In genomic region chr8:119459724-119460123, GRCm38 (mm10) we compare ENCODE assay signal across 9 mouse cellular contexts. TPM values are rescaled to one million over a fixed set of nuclear protein-coding genes. Genes with fewer than 3 reads are reported as not detected.
DNase-seq lines count a peak whose midpoint lies in the region; ATAC-seq and TF ChIP-seq lines count a peak whose summit lies in the region.
"Had no signal": no experiment of that assay in that cellular context is flagged by ENCODE, and none has a peak within 500 bp of the region (broad histone marks: within the 10 kb centered on the region; RNA-seq: fewer than 3 reads in every experiment).

No protein-coding gene starts in this region.

- 27% methylated on average over 16 of the region's 16 CpGs for WGBS in intestine, embryonic 15.5 days
- 21% methylated on average over 16 of the region's 16 CpGs for WGBS in intestine, postnatal 0 days
- 18% methylated on average over 16 of the region's 16 CpGs for WGBS in heart, embryonic 14.5 days
- WGBS in midbrain, embryonic 12.5 days, result 46% methylated on average over 16 of the region's 16 CpGs
- WGBS in liver, postnatal 0 days (ENCODE audit: insufficient replicate concordance), result 50% methylated on average over 16 of the region's 16 CpGs

- intact Hi-C loops in gastrocnemius, postnatal 36 days (cut with DNase I), result no loop called here

- H3K36me3 ChIP-seq in intestine, embryonic 15.5 days, result no peaks in the 10 kb centered on the region
- H3K36me3 ChIP-seq in intestine, postnatal 0 days (ENCODE audit: control insufficient read depth, insufficient read depth), result no peaks in the 10 kb centered on the region
- no peaks in the 10 kb centered on the region for H3K36me3 ChIP-seq in heart, embryonic 14.5 days (ENCODE audit: control insufficient read depth, insufficient read depth, low read length)
- H3K36me3 ChIP-seq in midbrain, embryonic 12.5 days, result no peaks in the 10 kb centered on the region
- no peaks in the 10 kb centered on the region for H3K36me3 ChIP-seq in liver, postnatal 0 days (replicated peaks; ENCODE audit: insufficient read depth, low read length)

- H3K27me3 ChIP-seq in intestine, embryonic 15.5 days (replicated peaks), result 0 out of 2 replicates have a peak, but pooled peaks cover 4% of the 10 kb centered on the region
- H3K27me3 ChIP-seq in intestine, postnatal 0 days (replicated peaks; ENCODE audit: control insufficient read depth, insufficient read depth, low read length), result 0 out of 2 replicates have a peak, but pooled peaks cover 2% of the 10 kb centered on the region
- peaks cover 10% of the 10 kb centered on the region for H3K27me3 ChIP-seq in heart, embryonic 14.5 days (ENCODE audit: control insufficient read depth, insufficient read depth, low read length)
- H3K27me3 ChIP-seq in midbrain, embryonic 12.5 days, result peaks cover 23% of the 10 kb centered on the region
- peaks cover 10% of the 10 kb centered on the region; the same call in 1 of the 2 replicates for H3K27me3 ChIP-seq in liver, postnatal 0 days (ENCODE audit: insufficient read depth, low read length)

- H3K9ac ChIP-seq in intestine, embryonic 15.5 days, result no peak overlapping the region
- no peak overlapping the region for H3K9ac ChIP-seq in intestine, postnatal 0 days (ENCODE audit: low read depth, low read length)
- H3K9ac ChIP-seq in heart, embryonic 14.5 days (ENCODE audit: low read length), result 0 out of 2 replicates have a peak overlapping the region, but pooled peaks have one; percentile 34
- H3K9ac ChIP-seq in midbrain, embryonic 12.5 days (replicated peaks), result no peak overlapping the region
- H3K9ac ChIP-seq in liver, postnatal 0 days (replicated peaks), result no peak overlapping the region

- H3K27ac ChIP-seq in intestine, embryonic 15.5 days, result no peak overlapping the region
- no peak overlapping the region for H3K27ac ChIP-seq in intestine, postnatal 0 days (ENCODE audit: low read depth, low read length)
- no peak overlapping the region for H3K27ac ChIP-seq in heart, embryonic 14.5 days (replicated peaks in 1 of 2; ENCODE audit: control insufficient read depth in 1 of 2, insufficient read depth in 1 of 2, low read depth in 2 of 2, low read length in 2 of 2)
- H3K27ac ChIP-seq in midbrain, embryonic 12.5 days (replicated peaks), result peak overlapping the region; percentile 72
- no peak overlapping the region for H3K27ac ChIP-seq in liver, postnatal 0 days (ENCODE audit: low read depth)

- no peak overlapping the region for H3K4me3 ChIP-seq in intestine, embryonic 15.5 days (replicated peaks)
- H3K4me3 ChIP-seq in intestine, postnatal 0 days (ENCODE audit: low read depth, low read length), result no peak overlapping the region
- no peak overlapping the region for H3K4me3 ChIP-seq in heart, embryonic 14.5 days (ENCODE audit: control insufficient read depth in 1 of 2, insufficient read depth in 1 of 2, low read depth in 1 of 2, low read length in 2 of 2)
- no peak overlapping the region for H3K4me3 ChIP-seq in midbrain, embryonic 12.5 days
- H3K4me3 ChIP-seq in liver, postnatal 0 days (ENCODE audit: low read depth, low read length), result no peak overlapping the region

- no peak for TF ChIP-seq EP300 in liver, postnatal 0 days (IDR thresholded peaks at IDR 0.05; ENCODE audit: low read depth)

- H3K4me2 ChIP-seq in intestine, embryonic 15.5 days (replicated peaks), result peak overlapping the region; percentile 23
- no peak overlapping the region for H3K4me2 ChIP-seq in intestine, postnatal 0 days (replicated peaks; ENCODE audit: low read depth)
- H3K4me2 ChIP-seq in heart, embryonic 14.5 days (ENCODE audit: low read length), result peak overlapping the region; percentile 44
- H3K4me2 ChIP-seq in midbrain, embryonic 12.5 days (replicated peaks), result no peak overlapping the region
- H3K4me2 ChIP-seq in liver, postnatal 0 days (ENCODE audit: low read depth, low read length), result no peak overlapping the region

- no peak for TF ChIP-seq CTCF in intestine, postnatal 0 days (IDR thresholded peaks at IDR 0.05; ENCODE audit: low read depth)
- TF ChIP-seq CTCF in liver, postnatal 0 days (IDR thresholded peaks at IDR 0.05; ENCODE audit: low read depth), result no peak

- no peaks in the 10 kb centered on the region for H3K9me3 ChIP-seq in intestine, embryonic 15.5 days
- no peaks in the 10 kb centered on the region for H3K9me3 ChIP-seq in intestine, postnatal 0 days (ENCODE audit: control insufficient read depth)
- no peaks in the 10 kb centered on the region for H3K9me3 ChIP-seq in heart, embryonic 14.5 days (ENCODE audit: control insufficient read depth, low read length)
- H3K9me3 ChIP-seq in midbrain, embryonic 12.5 days, result no peaks in the 10 kb centered on the region
- H3K9me3 ChIP-seq in liver, postnatal 0 days (ENCODE audit: low read length), result no peaks in the 10 kb centered on the region

- ATAC-seq in intestine, embryonic 15.5 days, result no peak
- no peak for ATAC-seq in intestine, postnatal 0 days
- ATAC-seq in heart, embryonic 14.5 days (ENCODE audit: insufficient number of reproducible peaks, insufficient read depth, low FRiP score, low read depth), result no peak
- 0 out of 2 replicates have a peak, but pooled peaks have one; percentile 42 for ATAC-seq in midbrain, embryonic 12.5 days (ENCODE audit: low FRiP score, low read depth)
- ATAC-seq in liver, postnatal 0 days, result no peak

- peak; percentile 63 for DNase-seq in brain, adult 2 months (ENCODE audit: low read depth, low spot score)
- DNase-seq in gastrocnemius, postnatal 25 days, result no peak
- DNase-seq in gastrocnemius, postnatal 36 days, result no peak
- no peak for DNase-seq in liver, postnatal 0 days

- H3K4me1 ChIP-seq in intestine, embryonic 15.5 days (replicated peaks), result peaks cover 3% of the 10 kb centered on the region; the same call in 1 of the 2 replicates
- no peaks in the 10 kb centered on the region for H3K4me1 ChIP-seq in intestine, postnatal 0 days (replicated peaks; ENCODE audit: control insufficient read depth, insufficient read depth, low read length)
- peaks cover 13 to 22% of the 10 kb centered on the region in 2 experiments for H3K4me1 ChIP-seq in heart, embryonic 14.5 days (ENCODE audit: control insufficient read depth in 2 of 2, insufficient read depth in 2 of 2, low read length in 2 of 2)
- H3K4me1 ChIP-seq in midbrain, embryonic 12.5 days, result peaks cover 33% of the 10 kb centered on the region
- no peaks in the 10 kb centered on the region for H3K4me1 ChIP-seq in liver, postnatal 0 days (ENCODE audit: insufficient read depth)

RNA-seq across cellular contexts. Expression of gene Necab2, which starts 13.2 kb away (rescaled TPM):
- 1.9 TPM in 2 replicates for polyA plus RNA-seq in intestine, embryonic 15.5 days (2015; fragmentation: Nextera tagmentation; extraction: Ambion mirVana)
- 1.0 and 1.3 TPM in 2 replicates for polyA plus RNA-seq in intestine, postnatal 0 days (2015; fragmentation: Nextera tagmentation; extraction: Ambion mirVana)
- 0.27 TPM in 1 of 2 replicates, not detected in the other for polyA plus RNA-seq in heart, embryonic 14.5 days (2014; fragmentation: Nextera tagmentation; extraction: Ambion mirVana)
- 26.0 and 35.0 TPM in 2 replicates for polyA plus RNA-seq in midbrain, embryonic 12.5 days (2016; fragmentation: Nextera tagmentation; extraction: Ambion mirVana)
- under 1 TPM; 0.13 to 0.18 TPM for total RNA-seq in gastrocnemius, postnatal 25 days (2021)
- total RNA-seq in gastrocnemius, postnatal 36 days (2021), result under 1 TPM in 1 of 2 experiments, not detected in 1; 0.52 TPM
- polyA plus RNA-seq in liver, postnatal 0 days (2015; fragmentation: Nextera tagmentation; extraction: Ambion mirVana), result 0.14 TPM in 1 of 2 replicates, not detected in the other

RNA-seq across cellular contexts. Expression of gene Osgin1, which starts 25.8 kb away (rescaled TPM):
- polyA plus RNA-seq in intestine, embryonic 15.5 days (2015; fragmentation: Nextera tagmentation; extraction: Ambion mirVana), result 3.8 and 5.7 TPM in 2 replicates
- polyA plus RNA-seq in intestine, postnatal 0 days (2015; fragmentation: Nextera tagmentation; extraction: Ambion mirVana), result 17.7 and 19.6 TPM in 2 replicates
- 0.47 and 0.66 TPM in 2 replicates for polyA plus RNA-seq in heart, embryonic 14.5 days (2014; fragmentation: Nextera tagmentation; extraction: Ambion mirVana)
- 0.14 and 0.22 TPM in 2 replicates for polyA plus RNA-seq in midbrain, embryonic 12.5 days (2016; fragmentation: Nextera tagmentation; extraction: Ambion mirVana)
- 10 to 100 TPM in 1 of 2 experiments, 1 to 10 TPM in 1; 9.9 to 14.8 TPM for total RNA-seq in gastrocnemius, postnatal 25 days (2021)
- 10 to 100 TPM; 15.1 to 17.3 TPM for total RNA-seq in gastrocnemius, postnatal 36 days (2021)
- polyA plus RNA-seq in liver, postnatal 0 days (2015; fragmentation: Nextera tagmentation; extraction: Ambion mirVana), result 138 and 168 TPM in 2 replicates

RNA-seq across cellular contexts. Expression of gene Slc38a8, which starts 41.8 kb away (rescaled TPM):
- 0.05 TPM in 1 of 2 replicates, not detected in the other for polyA plus RNA-seq in intestine, embryonic 15.5 days (2015; fragmentation: Nextera tagmentation; extraction: Ambion mirVana)
- 0.07 and 0.18 TPM in 2 replicates for polyA plus RNA-seq in intestine, postnatal 0 days (2015; fragmentation: Nextera tagmentation; extraction: Ambion mirVana)
- polyA plus RNA-seq in heart, embryonic 14.5 days (2014; fragmentation: Nextera tagmentation; extraction: Ambion mirVana), result not detected in 2 replicates
- 0.15 and 0.21 TPM in 2 replicates for polyA plus RNA-seq in midbrain, embryonic 12.5 days (2016; fragmentation: Nextera tagmentation; extraction: Ambion mirVana)
- not detected for total RNA-seq in gastrocnemius, postnatal 25 days (2021)
- total RNA-seq in gastrocnemius, postnatal 36 days (2021), result not detected
- not detected in 2 replicates for polyA plus RNA-seq in liver, postnatal 0 days (2015; fragmentation: Nextera tagmentation; extraction: Ambion mirVana)
- polyA plus RNA-seq: liver, embryonic 16.5 days had no signal

Comparison
In these comparisons a context has a peak if more than half of its experiments do, and no peak if none do; other contexts are left out.
1. H3K4me2 ChIP-seq: peak in intestine, embryonic 15.5 days (single experiment) and heart, embryonic 14.5 days (single experiment); none in intestine, postnatal 0 days (single experiment), midbrain, embryonic 12.5 days (single experiment) and liver, postnatal 0 days (single experiment).